Mouse (Mus musculus) ZHBTc4 (cell line): ENCODE data around the gene Snx8.
A peak's percentile ranks its signal among the peaks of the same experiment; 100 is the strongest.

Experiments
- DNase-seq: peaks from one replicate; pipeline ENCODE4 v3.0.0-alpha.2; 2011; ENCODE audit warnings: low read depth, low spot score

Snx8 gene

DNA sequence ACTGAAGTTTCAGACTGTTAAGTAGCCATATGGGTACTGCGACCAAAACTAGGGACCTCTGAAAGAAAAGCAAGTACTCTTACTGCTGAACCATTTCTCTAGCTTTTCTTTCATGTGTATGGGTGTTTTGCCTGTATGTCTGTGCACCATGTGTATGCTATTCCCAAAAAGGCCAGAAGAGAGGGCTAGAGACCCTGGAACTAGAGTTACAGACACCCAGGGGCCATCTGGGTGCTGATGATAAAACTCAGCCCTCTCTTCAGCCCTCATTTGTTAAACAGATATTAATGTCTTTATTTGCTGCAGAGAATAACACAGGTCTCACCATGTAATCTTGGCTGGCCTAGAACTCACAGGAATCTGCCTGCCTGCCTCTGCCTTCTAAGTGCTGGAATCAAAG lies 4.6 kb downstream of the Snx8 start:
- DNase-seq, result no peak

DNA sequence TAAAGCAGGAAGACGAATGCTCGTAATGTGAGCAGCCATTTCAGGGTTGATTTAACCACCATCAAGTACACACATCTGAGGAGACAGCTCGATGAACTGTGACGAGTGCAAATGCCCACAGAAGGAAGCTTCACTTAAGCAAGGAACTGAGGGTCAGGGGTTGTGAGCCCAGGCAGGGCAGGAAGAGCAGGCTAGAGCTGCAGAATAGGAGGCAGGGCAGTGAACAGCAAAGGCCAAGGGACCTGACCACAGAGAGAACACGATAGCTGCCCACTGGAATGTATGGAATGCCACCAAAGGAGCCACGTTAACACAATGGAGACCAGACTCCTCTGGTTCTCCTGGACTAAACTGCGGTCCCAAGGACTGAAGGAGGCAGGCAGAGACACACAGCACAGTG lies 5.5 kb downstream of the Snx8 start:
- DNase-seq, result no peak

DNA sequence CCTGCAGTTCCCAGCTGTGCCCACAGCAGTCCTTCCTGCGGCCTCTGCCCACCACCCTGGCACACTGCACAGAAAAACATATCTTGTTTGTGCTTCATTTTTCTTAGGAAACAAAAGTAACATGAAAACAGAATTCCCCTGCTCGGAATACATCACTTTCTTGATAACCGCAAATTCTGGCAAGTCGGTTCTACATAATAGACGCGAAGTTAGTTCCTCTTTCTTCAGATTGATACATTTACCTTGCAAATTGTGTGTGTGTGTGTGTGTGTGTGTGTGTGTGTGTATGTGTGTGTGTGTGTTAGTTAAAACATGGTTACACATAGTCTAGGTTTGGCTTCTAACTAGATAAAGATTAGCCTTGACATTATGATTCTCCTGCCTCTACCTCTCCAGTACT lies 6.4 kb downstream of the Snx8 start:
- no peak for DNase-seq

DNA sequence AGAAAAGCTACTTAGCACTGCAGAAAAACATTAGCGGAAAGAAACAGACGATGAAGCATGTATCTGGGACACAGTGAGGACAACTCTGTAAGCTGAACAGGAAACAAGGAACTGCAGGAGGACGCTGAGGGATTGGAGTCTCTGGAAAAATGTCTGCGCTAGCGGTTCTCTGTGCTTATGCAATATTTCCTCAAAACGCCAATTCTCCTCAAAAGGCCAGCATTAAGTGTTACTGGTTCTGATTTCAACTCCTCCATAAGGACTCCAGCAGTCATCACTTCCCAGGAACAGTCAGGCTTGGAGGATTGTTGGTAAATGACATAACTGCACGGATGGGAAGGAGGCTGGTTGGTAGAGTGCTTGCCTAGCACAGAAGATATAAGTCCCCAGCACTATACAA lies 7.9 kb downstream of the Snx8 start:
- DNase-seq, result no peak

GRCm38 (mm10) chr5:140379299-140379698 lies 9.8 kb downstream of the Snx8 start:
- no peak for DNase-seq

GRCm38 (mm10) chr5:140378121-140378853 lies 10.8 kb downstream of the Snx8 start:
- no peak for DNase-seq

DNA sequence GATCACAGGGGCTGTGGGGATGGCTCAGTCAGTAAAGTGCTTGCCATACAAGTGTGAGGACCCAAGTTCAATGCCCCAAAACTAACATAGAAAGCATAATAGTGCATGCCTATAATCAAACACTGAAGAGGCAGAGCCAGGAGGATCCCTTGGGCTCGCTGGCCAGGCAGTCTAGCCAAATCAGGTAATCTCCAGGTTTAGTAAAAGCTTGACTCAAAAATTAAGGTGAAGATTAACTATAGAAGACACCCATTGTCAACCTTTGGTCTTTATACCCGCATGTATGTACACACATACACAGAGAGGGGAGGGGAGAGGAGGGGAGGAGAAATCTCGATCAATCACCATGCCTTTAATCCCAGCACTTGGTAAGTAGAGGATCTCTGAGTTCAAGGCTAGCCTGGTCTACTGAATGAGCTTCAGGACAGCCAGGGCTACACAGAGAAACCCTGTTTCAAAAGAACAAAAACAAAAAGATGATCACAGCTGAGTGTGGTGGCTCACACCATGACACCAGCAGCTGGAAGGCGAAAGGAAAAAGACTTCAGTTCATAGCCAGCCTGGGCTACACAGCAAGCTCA lies 13.7 kb downstream of the Snx8 start:
- no peak for DNase-seq

GRCm38 (mm10) chr5:140374226-140374625 lies 14.8 kb downstream of the Snx8 start:
- no peak for DNase-seq

- DNase-seq, result no peak
Measured at GRCm38 (mm10) chr5:140373711-140374110, 15.4 kb downstream of the Snx8 start.

DNA sequence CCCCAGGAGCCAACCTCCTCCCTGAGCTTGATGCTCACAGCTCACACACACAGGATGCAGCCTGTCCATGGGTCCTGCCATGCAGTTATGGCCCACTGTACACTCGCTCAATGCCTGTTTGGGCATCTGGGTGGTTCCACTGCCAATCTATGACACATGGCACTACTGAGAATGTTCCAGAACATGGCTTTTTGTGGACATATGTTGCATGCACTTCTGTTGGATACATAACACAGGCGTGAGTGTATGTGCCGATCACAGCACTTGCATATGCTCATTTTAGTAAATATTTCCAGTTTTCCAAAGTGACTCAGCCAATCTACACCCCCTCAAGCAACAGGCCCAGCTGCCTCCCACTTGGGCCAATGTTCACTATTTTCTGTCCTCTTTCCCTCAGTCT lies 17.4 kb downstream of the Snx8 start:
- no peak for DNase-seq

DNA sequence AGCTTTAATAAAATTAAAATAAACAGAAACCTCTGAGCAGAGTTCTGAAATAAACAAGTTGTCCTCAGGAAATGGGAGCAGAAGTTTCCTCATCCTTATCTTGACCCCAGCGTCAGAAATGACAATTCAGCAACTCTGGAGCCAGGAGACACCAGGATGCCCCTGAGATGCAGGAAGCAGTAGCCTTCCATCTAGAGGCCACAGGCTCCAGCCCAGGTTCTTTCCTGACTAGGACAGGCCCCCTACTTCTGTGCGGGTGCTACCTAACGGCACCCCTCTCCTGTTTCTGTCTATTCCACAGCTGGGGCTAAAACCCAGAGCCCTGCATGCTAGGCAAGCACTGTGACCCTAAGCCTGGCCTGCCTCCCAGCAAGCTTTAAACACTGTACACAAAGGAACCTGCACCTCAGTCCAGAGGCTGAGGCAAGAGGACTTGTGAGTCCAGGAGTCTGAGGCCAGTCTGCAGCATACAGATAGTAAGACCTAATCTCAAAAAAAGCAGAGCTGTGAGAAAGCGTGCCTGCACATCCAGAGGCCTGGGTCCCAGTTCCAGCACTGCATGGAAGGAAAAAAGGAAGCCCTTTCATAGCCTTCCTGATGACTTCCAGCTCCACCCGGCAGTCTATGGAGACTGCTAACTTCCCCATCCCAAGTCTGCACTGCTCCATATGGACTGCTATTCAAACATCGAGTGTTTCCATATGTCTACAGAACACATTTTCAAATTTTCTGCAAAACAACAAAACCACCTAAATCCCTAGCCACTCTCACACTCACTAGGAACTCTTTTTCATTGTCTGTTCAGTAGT lies 18.4 kb downstream of the Snx8 start:
- DNase-seq, result no peak

GRCm38 (mm10) chr5:140369466-140369865 lies 19.6 kb downstream of the Snx8 start:
- DNase-seq, result no peak

DNA sequence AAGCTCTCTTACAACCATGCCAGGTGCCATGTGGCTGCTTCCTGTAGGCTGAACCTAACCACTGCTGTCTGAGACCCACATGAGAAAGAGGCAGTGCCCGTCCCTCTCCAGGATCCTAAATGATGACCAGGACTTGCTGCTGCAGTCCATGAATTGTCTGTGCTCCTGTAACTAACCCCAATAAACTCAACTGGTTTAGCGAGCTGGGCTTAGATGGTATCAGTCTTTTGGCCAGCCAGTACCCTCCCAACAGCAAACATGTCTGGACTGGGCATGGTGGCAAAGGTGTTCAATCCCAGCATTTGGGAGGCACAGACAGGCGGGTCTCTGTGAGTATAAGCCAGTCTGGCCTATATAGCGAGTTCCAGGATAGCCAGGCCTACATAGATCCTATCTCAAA lies 20.1 kb downstream of the Snx8 start:
- no peak for DNase-seq

- peak; percentile 69 for DNase-seq
Measured at GRCm38 (mm10) chr5:140368126-140368525, 20.9 kb downstream of the Snx8 start.

- DNase-seq, result no peak
Measured at GRCm38 (mm10) chr5:140364415-140364814, 24.6 kb downstream of the Snx8 start.

GRCm38 (mm10) chr5:140359930-140360674 lies 29.0 kb downstream of the Snx8 start:
- peak; percentile 31 for DNase-seq

DNA sequence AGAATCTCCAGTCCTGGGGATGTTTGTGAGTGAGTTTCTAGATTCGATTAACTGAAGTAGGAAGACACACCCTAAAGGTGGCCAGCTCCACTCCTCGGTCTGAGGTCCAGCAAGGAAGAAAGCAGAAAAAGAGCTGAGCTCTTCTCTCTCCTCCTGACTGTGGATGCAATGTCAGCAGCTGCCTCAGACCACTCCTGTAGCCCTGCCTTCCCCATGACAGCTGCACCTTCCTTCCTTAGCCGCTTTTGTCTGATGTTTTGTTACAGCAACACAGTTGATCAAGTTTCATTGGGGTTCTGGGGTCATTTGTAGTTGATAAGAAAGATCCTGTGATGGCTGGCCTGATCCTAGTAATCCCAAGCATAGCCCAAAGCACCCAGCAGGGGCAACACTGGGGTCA lies 31.6 kb downstream of the Snx8 start:
- no peak for DNase-seq

- no peak for DNase-seq
Measured at GRCm38 (mm10) chr5:140355934-140356333, 33.1 kb downstream of the Snx8 start.

- no peak for DNase-seq
Measured at GRCm38 (mm10) chr5:140352352-140352751, 36.7 kb downstream of the Snx8 start.

DNA sequence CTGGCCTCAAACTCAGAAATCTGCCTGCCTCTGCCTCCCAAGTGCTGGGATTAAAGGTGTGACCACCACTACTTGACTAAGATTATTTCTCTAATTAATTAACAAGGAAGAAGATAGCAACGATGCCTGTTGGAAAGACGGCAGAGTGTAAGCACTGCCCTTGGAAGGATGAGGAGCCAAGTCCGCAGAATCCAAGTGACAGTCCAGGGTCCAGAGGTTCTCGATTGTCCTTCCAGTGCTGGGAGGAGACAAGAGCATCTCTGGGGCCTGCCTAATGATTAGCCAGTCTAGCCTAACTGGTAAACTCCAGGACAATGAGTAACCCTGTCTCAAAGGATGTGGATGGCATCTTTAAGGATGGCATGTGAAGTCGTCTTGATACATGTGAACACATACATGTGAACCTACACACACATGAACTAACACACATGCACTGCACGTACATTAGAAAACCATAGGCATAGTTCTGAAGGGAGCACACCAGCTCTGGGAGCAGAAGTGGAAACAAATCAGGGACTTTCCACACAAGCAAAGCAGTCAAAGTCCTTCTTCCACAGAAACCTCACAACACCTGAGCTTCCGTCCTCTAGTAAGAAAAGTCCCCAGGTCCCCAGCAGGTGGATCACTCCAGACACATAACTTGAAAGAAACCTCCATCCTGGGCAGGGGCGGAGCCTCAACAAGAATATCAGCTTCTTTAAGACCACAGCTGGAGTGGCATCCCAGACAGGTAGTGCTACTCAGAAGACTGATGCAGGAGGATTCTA lies 38.1 kb downstream of the Snx8 start:
- DNase-seq, result no peak

- no peak for DNase-seq
Measured at GRCm38 (mm10) chr5:140349882-140350281, 39.2 kb downstream of the Snx8 start.
